Mouse (Mus musculus) v-Abl transformed pro-B cells (cell line): Measurements from ENCODE around the gene Ube3b.

Experiments
- in situ Hi-C, 2 experiments: fragments of 400-800 bp; cut with MboI; formaldehyde crosslinking; loops; one replicate each; pipeline ENCODE4 v1.15.1; 2025; ENCODE audit not compliant: unreplicated experiment in 2 of 2

Ube3b gene

DNA sequence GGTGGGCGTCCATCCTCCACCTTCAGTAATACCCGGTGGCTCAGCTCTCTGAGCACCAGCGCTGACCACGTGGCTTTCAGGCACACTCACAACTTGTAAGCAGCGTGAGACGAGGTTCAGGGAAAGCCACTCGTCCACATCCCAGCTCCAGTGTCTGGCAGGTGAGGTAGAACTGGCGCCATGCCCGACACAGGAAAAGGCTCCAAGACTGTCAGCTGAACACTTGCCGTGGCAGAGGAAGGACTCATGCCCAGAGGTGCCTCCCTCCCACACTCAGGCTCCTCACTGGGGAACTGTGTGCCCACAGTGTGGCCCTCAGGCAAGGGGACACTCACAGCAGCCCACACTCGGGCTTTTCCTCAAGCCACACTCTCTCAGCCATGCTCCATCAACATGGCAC lies 7.2 kb upstream of the Ube3b start:
- in situ Hi-C loops: no loop called here

DNA sequence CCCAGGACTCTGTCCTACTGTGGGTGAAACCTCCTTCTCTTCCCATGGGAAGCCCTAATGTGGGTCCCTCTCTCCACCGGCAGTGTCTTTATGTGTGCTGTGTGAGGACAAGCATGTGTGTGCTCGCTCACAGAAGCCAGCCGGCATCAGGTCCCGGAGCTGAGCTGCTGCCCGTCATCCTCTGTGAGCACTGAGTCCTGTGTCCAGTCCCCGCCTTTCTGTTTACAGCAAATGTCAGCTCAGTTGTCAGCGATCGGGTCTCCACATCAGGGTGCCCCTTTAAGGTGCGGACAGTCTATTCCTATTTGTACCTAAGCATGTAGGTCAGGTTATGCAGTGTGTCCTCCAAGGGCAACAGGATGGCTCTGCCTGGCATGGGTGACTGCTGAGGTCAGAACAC lies 6.8 kb upstream of the Ube3b start:
- in situ Hi-C loops: no loop called here

DNA sequence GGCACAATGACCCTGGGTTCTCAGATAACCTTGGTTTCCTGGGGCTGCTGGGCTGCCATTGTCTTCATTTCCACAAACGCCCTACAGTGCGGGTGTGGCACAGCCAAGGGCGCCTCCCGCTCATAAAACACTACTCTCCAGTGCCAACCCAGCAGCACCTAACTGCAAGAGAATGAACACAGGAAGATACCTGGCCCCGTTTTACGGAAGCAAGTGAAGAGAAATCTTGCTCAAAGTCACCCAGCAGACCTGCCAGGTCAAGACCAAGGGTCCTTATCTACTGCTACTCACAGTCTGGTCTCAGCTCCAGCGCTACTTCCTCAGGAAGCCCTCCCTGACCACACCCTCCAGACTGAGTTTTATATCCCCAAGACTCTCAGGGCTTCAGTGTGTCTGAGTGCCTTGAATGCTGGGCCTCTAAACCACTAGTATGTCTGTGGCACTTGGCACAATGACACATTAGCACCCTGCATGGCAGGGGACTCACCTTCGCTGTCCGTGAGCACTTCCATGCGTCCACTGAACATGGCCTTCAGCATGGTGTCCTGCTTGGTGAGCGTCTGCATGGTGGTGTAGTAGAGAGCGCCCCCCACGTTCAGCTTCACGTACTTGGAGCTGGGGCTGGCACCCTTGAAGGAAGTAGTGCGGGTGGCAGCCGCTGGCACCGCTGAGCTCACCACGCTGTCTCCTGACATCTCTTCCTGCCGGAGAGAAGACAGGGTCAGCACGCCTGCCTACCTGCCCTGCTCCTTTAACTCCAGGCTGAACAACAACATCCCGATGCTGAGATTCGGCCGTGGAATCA lies 5.8 kb upstream of the Ube3b start:
- in situ Hi-C loops: no loop called here

DNA sequence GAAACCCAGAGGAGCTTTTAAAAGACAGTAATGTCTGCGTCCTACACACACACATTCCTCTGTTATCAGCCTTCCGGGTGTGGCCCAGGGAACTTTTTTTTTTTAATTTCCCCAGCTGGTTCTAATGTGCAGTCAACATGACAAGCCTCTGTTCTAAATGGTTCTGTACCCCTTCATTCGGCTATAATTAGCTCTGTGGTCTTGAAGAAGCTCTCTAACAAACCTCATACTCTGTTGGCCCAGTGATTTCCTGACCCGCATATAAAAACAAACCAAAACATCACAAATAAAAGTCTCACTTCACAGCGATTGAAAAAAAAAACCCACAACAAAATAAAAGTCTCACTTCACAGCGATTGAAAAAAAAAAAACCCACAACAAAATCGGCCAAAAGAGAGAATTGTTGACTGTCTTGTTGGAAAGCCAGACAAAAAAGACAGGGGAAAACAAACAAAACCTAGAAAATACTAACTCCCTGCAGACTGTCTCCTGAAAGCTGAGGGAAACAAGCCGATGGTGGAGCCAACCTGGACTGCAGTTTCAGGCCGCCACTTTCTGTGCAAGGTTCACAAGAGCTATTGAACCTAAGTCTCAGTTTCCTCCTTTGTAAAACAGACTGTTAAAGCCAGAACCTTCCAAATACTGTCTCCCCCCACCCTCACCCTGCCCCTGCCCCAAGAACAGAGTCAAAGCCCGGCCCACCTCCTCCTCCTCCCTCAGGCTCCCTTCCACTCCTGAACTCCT lies 2.1 kb upstream of the Ube3b start:
- in situ Hi-C loops: no loop called here

DNA sequence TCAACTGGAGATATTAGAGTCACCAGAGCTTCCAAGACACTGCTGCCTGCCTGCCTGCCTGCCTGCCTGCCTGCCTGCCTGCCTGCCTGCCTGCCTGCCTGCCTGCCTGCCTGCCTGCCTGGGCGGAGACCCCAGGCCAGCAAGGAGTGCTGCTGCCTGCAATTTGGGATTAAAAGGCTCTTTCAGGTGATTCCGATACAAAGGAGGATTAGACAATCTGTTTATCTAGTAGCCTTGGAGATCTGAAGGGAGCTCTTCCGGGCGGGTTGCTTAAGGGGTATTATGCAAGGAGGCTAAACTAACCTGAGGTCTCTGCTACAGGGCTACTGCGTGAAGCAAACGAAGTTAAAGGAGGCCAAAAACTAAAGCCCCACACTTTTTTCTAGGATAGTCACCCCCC lies 1.5 kb upstream of the Ube3b start:
- in situ Hi-C loops: no loop called here

DNA sequence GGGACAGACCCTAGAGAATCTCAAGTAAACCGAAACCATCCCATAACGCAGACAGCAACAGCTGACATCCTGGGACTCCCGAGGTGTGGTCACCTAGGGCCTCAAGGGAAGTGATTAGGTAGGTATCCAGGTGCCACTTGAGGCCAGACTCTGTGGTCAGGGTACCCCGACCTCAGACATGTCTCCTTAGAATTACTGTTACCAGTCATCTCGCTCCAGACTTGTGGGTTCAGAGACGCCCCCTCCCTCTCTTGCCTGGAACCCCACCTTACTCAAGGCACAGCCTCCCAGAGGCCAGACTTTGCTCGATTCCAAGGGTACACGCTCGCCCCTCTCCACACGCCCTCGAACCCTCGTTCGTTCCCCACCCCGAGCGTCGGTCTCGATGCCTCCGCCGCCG lies 644 bp upstream of the Ube3b start:
- in situ Hi-C loops: loop anchor here (5.0 kb wide), 2 partner anchors 62 to 67 kb away; no protein-coding TSS in a partner anchor

DNA sequence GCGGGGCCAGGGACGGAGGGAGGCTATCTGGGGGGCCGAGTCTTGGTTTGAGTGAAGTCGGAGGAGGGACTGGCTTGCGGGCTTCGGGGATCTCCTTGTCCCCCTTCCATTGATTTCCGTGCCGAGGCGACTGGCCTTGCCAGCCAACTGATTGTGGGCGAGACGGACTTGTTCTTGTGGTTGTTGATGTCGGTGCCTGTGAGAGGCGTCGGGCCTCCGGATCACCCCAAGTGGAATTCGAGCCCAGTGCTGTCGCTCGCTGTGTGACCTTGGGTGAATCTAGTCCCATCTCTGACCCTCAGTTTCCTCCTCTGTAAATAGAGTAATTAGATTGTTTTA lies 575 bp downstream of the Ube3b start:
- in situ Hi-C loops: loop anchor here (5.0 kb wide), 2 partner anchors 64 to 69 kb away; no protein-coding TSS in a partner anchor

DNA sequence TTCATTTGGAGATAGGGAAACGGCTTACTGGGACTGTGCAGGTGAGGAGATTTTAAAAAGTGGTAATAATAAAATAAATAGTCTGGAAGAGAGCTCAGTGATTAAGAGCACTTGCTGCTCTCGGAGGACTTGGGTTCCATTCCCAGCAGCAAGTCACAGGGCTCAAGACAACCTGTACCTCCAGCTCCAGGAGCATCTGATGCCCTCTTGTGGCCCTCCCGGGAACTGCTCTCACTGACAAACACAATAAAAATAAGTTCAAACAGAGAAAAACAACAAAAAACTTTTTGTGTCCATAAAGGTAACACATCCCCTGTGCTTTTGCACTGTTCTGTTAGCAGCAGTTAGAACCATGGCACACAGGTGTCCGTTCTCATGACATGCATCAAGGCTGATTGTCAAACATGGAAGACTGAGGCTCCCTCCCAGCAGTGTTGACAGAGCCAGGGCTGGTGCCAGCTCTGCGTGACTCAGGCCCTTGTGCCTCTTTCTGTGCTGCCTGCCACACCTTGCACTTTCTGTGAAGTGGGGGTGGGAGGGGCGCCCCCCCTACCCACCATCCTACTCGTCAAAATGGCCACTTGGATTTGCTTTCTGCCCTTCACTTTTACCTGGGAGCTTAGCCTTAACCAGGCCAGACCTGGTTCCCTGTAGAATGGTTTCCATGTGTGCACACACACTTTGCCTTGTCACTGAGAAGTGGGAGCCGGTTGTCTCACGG lies 2.9 kb downstream of the Ube3b start:
- in situ Hi-C loops: loop anchor here (5.0 kb wide), 2 partner anchors 66 to 71 kb away; no protein-coding TSS in a partner anchor

DNA sequence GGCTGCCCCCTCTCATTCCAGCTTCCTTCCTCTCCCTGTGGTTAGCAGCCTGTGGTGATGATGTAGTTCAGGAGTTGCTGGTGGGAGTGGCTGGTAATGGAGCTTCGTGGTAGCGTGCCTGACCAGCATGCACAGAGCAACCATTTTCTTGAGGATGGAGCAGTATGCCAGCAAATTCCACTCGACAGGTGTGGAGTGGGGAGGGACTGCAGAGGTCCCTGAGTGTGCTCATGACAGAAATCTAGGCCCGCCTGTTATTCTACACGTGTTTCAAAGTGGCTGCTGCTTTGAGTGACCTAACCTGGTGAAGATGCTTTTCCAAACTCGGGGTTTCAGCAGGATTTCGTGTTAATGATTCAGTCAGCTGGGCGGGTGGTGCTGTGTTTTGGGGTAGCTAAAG lies 4.0 kb downstream of the Ube3b start:
- in situ Hi-C loops: loop anchor here (5.0 kb wide), 2 partner anchors 67 to 72 kb away; no protein-coding TSS in a partner anchor

DNA sequence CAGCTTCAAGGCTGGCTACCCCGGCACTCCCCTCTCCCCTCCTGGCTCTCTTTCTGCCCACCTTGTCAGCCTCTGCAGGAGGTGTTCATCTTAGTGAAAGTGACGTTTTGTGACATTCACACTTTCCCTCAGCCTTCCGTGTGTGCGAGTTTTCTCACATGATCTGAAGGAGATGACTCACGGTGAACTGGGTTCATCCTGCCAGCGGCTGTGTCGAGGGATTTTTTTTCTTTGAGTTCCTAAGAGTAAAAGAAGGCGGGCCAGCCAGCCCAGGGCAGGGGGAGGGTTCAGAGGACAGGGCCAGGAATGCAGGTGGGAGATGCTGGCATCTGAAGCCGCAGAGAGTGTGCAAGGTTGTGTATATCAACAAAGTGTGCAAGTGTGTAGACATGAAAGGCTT lies 12.8 kb downstream of the Ube3b start:
- in situ Hi-C loops: no loop called here

DNA sequence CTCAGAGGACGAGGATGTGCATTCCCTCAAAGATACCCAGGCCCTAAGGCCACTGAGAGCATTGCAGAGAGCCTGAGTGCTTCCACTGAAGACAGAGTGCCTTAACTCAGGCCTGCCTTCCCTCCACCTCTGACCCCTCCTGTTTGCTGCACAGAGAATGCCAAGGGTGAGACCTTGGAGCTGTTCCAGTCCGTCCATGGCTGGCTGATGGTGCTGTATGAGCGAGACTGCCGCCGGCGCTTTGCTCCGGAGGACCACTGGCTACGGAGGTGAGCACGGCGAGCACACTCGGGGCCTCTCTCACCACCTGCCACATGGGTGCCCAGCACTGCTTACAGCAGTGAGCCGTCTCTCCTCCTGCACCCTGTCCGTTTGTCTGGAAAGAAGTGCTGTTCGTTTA lies 26.2 kb downstream of the Ube3b start:
- in situ Hi-C loops: no loop called here

DNA sequence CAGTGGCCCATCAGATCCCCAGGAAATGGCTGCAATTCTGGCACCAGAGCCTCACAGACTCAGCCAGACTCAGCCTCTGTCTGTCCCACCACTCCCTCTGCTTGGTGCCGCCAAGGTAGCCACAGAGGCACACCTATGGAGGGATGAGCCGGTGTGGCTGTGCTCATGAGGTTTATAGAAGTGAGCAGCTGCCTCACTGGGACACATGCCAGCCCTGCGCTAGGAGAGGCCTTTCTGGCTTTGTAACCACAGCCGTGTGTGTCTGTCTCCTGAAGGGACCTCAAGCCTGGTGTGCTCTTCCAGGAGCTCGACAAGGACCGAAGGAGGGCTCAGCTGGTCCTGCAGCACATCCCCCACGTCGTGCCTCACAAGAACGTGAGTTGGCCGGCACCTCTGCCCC lies 26.9 kb downstream of the Ube3b start:
- in situ Hi-C loops: no loop called here

DNA sequence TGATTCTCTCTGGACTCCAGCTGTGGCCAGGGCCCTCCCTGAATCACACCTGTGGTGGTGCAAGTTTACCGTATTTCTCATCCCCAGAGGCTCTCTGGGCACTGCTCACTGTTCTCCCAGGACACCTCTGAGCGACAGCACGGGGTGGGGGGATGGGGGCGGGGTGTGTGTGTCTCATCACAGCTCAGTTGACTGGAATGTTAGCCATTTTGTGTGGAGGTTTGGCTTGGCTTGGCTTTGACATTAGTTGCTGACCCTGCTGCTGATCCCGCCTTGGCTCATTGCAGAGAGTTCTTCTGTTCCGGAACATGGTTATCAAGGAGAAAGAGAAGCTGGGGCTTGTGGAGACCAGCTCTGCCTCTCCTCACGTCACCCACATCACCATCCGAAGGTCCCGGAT lies 27.4 kb downstream of the Ube3b start:
- in situ Hi-C loops: no loop called here

DNA sequence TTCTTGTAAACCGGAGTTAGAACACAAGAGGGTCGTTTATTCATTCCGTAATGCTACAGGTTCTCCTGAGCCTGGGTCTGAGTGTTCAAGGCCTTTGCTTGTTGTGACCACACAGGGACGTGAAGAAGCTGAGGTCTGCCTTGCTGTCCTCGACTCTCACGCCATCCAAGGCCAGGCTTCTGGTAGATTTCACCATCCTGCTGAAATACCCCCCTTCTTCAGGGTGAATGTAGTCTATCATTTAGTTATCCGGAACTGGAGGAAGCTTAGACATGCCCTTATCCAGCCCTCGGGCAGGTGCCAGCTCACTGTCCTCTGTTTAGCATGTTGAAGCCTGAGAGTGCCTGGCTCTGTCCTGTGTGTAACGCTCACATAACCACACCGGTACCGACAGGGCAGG lies 28.4 kb downstream of the Ube3b start:
- in situ Hi-C loops: no loop called here

DNA sequence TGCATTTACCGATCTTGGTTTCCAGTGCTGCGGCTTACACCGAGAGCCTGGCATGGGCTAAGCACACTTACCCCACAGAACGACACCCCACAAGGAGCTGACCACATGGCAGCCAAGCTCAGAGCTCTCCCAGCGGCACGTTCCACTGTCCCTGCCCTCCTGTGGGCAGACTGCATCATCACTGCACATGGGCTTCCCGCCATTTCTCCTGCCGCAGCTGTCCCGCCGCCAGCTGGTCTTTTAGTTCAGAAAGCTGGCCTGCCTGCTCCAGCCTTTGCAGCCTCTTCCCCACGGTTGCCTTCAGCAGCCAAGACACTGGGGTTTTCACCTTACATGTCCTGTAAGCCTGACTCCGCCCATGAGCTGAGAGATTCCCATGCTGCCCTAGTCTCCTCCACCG lies 30.0 kb downstream of the Ube3b start:
- in situ Hi-C loops: no loop called here

DNA sequence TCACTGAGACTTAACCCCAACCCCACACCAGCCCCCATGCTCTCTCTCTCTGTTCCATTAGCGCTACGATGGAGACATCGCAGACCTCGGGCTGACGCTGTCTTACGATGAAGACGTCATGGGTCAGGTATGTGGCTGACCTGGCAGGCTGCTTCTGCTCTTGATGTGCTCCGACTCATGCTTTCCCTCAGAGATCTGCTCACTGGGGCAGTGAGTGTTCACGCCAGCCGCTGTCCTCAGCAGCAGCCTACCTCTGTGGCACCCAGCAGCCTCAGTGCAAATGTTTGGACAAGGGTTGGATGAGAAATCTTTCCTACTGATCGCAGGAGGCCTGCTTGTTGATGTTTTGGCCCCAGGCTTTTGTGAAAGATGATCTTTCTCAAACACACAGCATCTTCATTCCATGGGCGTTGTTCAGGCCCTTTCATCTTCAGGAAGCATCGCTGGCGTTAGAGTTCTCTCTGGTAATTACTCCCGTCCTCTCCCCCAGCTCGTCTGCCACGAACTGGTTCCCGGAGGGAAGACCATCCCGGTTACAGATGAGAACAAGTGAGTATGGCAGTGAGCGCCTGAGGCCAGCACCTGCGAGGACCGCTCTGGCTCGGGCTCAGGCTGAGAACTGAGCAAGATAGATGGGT lies 32.1 kb downstream of the Ube3b start:
- in situ Hi-C loops: no loop called here

DNA sequence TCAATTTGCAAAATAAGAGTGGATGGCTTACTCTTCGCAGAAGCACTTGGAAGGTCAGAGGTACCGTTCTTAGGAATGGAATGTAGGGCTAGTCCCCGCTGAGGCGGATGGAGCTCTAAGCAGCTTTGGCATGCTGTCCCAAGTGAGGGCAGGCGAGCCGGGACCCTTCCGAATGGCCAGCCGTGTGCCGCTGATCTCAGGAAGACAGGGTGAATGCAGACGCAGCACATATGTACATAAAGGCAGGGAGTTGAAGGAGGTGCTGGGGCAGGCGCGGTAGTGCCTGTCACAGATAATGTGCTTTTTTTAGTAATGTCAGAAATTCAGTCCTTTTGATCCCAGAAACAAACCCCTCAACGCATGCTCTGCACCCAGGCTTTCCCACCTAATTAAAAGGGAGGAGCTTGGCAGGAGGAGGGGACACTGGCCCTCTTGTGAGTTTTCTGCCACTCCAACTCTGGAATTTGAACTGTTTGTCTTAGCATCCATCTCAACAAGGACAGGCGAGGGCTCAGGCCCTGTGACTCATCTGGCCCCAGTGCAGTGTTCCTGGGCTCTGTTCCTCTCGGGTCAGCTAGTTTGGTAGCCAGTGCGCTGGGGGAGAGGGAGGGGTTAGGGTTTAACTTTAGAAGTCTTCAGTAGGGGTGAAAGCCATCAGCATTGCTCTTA lies 32.8 kb downstream of the Ube3b start:
- in situ Hi-C loops: no loop called here

DNA sequence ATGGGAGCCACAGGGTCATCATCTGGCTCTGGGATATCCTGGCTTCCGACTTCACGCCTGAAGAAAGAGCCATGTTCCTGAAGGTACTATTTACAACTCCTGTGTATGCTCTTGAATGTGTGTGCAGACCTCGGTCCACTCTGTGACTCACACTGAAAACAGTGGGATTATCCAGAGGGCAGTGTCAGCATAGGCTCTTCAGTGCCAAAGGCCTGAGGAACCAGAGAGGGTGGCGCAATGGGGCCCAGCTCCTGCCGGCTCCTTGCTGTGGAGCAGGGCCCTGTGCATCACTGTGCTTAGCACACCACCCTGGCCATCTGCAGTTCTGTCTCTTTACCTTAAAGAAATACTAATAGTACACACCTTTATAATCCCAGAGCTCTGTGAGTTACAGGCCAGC lies 35.2 kb downstream of the Ube3b start:
- in situ Hi-C loops: no loop called here

DNA sequence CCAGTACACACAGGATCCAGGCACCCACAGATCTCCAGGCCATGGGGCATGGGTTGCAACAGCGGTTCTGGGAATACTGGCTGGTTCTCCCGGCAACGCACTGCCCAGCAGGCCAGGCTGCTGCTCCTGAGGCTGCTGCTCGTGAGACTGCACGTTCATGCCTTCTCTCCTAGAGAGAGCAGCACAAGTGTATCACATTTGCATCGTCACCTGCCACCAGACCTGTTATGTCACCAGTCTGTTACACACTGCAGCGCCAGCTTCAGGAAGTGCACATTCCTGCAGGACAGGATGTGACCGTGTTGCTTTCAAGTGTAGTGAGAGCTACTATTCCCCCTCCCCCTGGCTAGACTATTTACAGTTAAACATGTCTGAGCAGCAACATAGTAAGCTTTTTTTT lies 36.4 kb downstream of the Ube3b start:
- in situ Hi-C loops: no loop called here

DNA sequence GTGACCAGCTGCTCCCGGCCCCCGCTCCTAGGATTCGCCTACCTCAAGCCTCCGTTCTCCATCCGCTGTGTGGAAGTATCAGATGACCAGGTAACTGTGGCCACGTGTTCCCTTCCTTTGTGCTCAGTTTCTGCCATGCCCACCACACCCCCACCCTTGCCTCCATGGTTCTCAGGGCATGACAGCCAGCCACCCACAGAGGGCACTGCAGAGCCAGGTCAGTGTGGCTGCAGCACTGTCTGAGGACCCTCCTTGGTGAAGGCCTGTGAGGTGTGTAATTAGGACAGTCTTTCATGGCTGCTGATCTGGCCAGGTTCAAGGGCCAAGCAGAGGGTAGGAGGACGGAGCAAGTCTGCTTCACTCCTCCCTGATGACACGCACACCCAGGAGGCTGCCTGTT lies 38.1 kb downstream of the Ube3b start:
- in situ Hi-C loops: no loop called here
